Mouse (Mus musculus) spleen, adult 2 months (tissue): ENCODE results near the gene Glg1. TPM values are rescaled to one million over a fixed set of nuclear protein-coding genes. Genes with fewer than 3 reads are reported as not detected.

Source experiments
- DNase-seq, 2 experiments: peaks; one replicate each; pipeline versions ENCODE4 v3.0.0 to v3.0.0-alpha.2; 2012 to 2021; ENCODE audit warnings: low spot score in 2 of 2, low read depth in 1 of 2
- H3K27ac ChIP-seq: fragments of 200-500 bp; 2 replicates; pipeline ENCODE4 v1.5.1; 2012; ENCODE audit warnings: low read length, inconsistent platforms; ENCODE audit not compliant: insufficient read depth
- H3K27me3 ChIP-seq: fragments of 200-500 bp; 2 replicates; pipeline ENCODE4 v1.6.1; 2012; ENCODE audit warnings: mild to moderate bottlenecking, moderate library complexity, low read length, inconsistent platforms; ENCODE audit not compliant: control insufficient read depth, insufficient read depth
- H3K36me3 ChIP-seq: fragments of 200-500 bp; 2 replicates; pipeline ENCODE4 v1.6.1; 2012; ENCODE audit warnings: mild to moderate bottlenecking, low read length, inconsistent platforms; ENCODE audit not compliant: control insufficient read depth, insufficient read depth
- H3K4me1 ChIP-seq: fragments of 200-500 bp; 2 replicates; pipeline ENCODE4 v1.6.1; 2011; ENCODE audit warnings: inconsistent platforms; ENCODE audit not compliant: control insufficient read depth, insufficient read depth, insufficient read length
- H3K4me3 ChIP-seq: fragments of 200-500 bp; 2 replicates; pipeline ENCODE4 v1.5.1; 2011; ENCODE audit warnings: mild to moderate bottlenecking, inconsistent platforms; ENCODE audit not compliant: insufficient read depth, insufficient read length; ENCODE audit errors: extremely low read depth
- CTCF ChIP-seq: fragments of 200-500 bp; IDR thresholded peaks from 2 replicates; pipeline ENCODE4 v1.5.1; 2011; ENCODE audit warnings: mild to moderate bottlenecking, inconsistent platforms; ENCODE audit not compliant: insufficient read depth, insufficient read length, insufficient replicate concordance; ENCODE audit errors: extremely low read depth
- POLR2A ChIP-seq: fragments of 200-500 bp; IDR thresholded peaks from 2 replicates; pipeline ENCODE4 v1.6.1; 2011; ENCODE audit warnings: low read depth, low read length, inconsistent platforms
- WGBS: fragments of 180-500 bp; shearing (Covaris S2); methylation state at CpG from one replicate; pipeline ENCODE4 v1.1.7; 2018; 5-methylcytosine and 5-hydroxymethylcytosine counted together
- polyA plus RNA-seq: library from polyadenylated mRNA; depleted of rRNA; stranded (reverse); fragments of >200 nt; gene quantifications from 2 replicates; pipeline ENCODE4 v1.2.3, GENCODE M21; 2012

Glg1 gene
- polyA plus RNA-seq, 1 experiment, result 22.6 TPM

DNA sequence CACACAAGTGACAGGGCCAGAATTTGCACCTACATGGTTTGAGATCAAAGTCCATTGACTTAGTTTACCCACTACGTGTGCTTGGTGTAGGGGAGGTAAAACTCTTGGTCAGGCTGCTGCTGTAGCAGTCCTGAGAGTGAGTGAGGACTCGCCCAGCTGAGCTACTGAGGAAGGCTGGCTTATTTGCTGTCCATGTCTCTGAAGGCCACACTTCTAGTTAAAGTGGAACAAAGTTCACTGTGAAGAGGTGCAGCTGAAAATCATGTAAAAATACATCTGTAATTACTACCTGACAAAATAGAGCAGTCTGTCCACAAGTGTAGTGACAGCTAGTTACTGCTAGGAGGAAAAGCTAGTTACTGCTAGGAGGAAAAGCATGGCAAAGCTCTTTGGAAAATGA, 55.7 kb downstream of the Glg1 start:
- TF ChIP-seq CTCF (no peak), POLR2A (no peak)
- H3K4me3 ChIP-seq, result no peak overlapping the region
- no peaks in the 10 kb centered on the region for H3K4me1 ChIP-seq
- no peak overlapping the region for H3K27ac ChIP-seq
- 94% methylated on average over 2 of the region's 2 CpGs for WGBS
- DNase-seq, result no peak
- H3K27me3 ChIP-seq, result no peaks in the 10 kb centered on the region
- H3K36me3 ChIP-seq, result peaks cover 2% of the 10 kb centered on the region; the same call in 1 of the 2 replicates

GRCm38 (mm10) chr8:111197966-111198365, 61.0 kb downstream of the Glg1 start:
- H3K27me3 ChIP-seq, result no peaks in the 10 kb centered on the region
- H3K27ac ChIP-seq, result no peak overlapping the region
- peaks cover 21% of the 10 kb centered on the region for H3K36me3 ChIP-seq
- no peaks in the 10 kb centered on the region for H3K4me1 ChIP-seq
- TF ChIP-seq POLR2A (no peak), CTCF (no peak)
- no peak overlapping the region for H3K4me3 ChIP-seq
- no peak for DNase-seq
- WGBS, result 90% methylated on average over 3 of the region's 3 CpGs

DNA sequence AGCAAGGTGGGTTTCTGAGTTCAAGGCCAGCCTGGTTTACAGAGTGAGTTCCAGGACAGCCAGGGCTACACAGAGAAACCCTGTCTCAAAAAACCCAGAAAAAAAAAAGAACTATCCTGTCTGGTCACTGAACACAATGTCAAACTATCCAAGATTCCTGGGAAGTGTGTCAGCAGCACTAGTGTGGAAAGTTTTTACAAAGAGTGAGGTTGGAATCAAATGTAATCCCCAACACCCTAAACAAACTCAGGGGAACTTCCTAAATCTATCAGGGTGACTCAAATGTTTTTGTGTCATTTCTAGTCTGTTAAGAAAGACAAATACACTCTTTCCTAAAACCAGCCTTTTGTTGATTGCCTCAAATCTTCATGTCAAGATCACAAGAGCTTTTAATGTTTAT, 62.8 kb downstream of the Glg1 start:
- no peaks in the 10 kb centered on the region for H3K4me1 ChIP-seq
- no peak overlapping the region for H3K4me3 ChIP-seq
- H3K27me3 ChIP-seq, result no peaks in the 10 kb centered on the region
- TF ChIP-seq POLR2A (no peak), CTCF (no peak)
- H3K27ac ChIP-seq, result no peak overlapping the region
- DNase-seq, result no peak
- peaks cover 23% of the 10 kb centered on the region for H3K36me3 ChIP-seq

GRCm38 (mm10) chr8:111188594-111189211, 70.3 kb downstream of the Glg1 start:
- Histone ChIP-seq H3K4me1 (no peaks in the 10 kb centered on the region), H3K4me3 (no peak overlapping the region), H3K27me3 (no peaks in the 10 kb centered on the region), H3K27ac (no peak overlapping the region), H3K36me3 (peaks cover 19% of the 10 kb centered on the region)
- no peak for TF ChIP-seq POLR2A
- TF ChIP-seq CTCF, result no peak
- no peak for DNase-seq
- WGBS, result 83% methylated on average over 6 of the region's 6 CpGs

GRCm38 (mm10) chr8:111187470-111187869, 71.5 kb downstream of the Glg1 start:
- peaks cover 21% of the 10 kb centered on the region for H3K36me3 ChIP-seq
- H3K27ac ChIP-seq, result no peak overlapping the region
- no peak overlapping the region for H3K4me3 ChIP-seq
- WGBS, result 93% methylated on average over 7 of the region's 7 CpGs
- DNase-seq, result no peak
- no peak for TF ChIP-seq CTCF
- TF ChIP-seq POLR2A, result no peak
- no peaks in the 10 kb centered on the region for H3K27me3 ChIP-seq
- H3K4me1 ChIP-seq, result no peaks in the 10 kb centered on the region

- TF ChIP-seq CTCF (no peak), POLR2A (no peak)
- Histone ChIP-seq H3K4me1 (no peaks in the 10 kb centered on the region), H3K27ac (no peak overlapping the region), H3K4me3 (no peak overlapping the region), H3K27me3 (no peaks in the 10 kb centered on the region), H3K36me3 (peaks cover 24% of the 10 kb centered on the region)
- WGBS, result 68% methylated on average over 4 of the region's 4 CpGs
- no peak for DNase-seq
Measured at GRCm38 (mm10) chr8:111185472-111185947, 73.5 kb downstream of the Glg1 start.

GRCm38 (mm10) chr8:111171661-111172060, 87.4 kb downstream of the Glg1 start:
- Histone ChIP-seq H3K27me3 (no peaks in the 10 kb centered on the region), H3K36me3 (peaks cover 45% of the 10 kb centered on the region), H3K4me1 (no peaks in the 10 kb centered on the region), H3K27ac (no peak overlapping the region), H3K4me3 (no peak overlapping the region)
- TF ChIP-seq CTCF, result no peak
- no peak for TF ChIP-seq POLR2A
- WGBS, result 90% methylated on average over 5 of the region's 5 CpGs
- no peak for DNase-seq
